Mouse (Mus musculus): ENCODE results near the gene Fstl3. TPM values are rescaled to one million over a fixed set of nuclear protein-coding genes. Genes with fewer than 3 reads are reported as not detected.
A peak's percentile ranks its signal among the peaks of the same experiment; 100 is the strongest.

Gene Fstl3
- polyA plus RNA-seq, 1 experiment: 1.1 TPM

GRCm38 (mm10) chr10:79772320-79772719 is 4.8 kb upstream of the Fstl3 start:
- no peak overlapping the region for H3K27ac ChIP-seq (ENCODE audit: insufficient read depth, low read depth, low read length)
- peaks cover 3% of the 10 kb centered on the region; the same call in 1 of the 2 replicates for H3K4me1 ChIP-seq (ENCODE audit: control insufficient read depth, insufficient read depth, low read length)
- no peak for TF ChIP-seq POLR2A (IDR thresholded peaks at IDR 0.05; ENCODE audit: borderline replicate concordance, low read depth, low read length)
- no peak for TF ChIP-seq CTCF (IDR thresholded peaks at IDR 0.05; ENCODE audit: low read depth, low read length)
- H3K4me3 ChIP-seq (ENCODE audit: insufficient read depth, low read length): no peak overlapping the region

GRCm38 (mm10) chr10:79773208-79773607 is 3.9 kb upstream of the Fstl3 start:
- Histone ChIP-seq H3K4me3 (ENCODE audit: insufficient read depth, low read length) (no peak overlapping the region), H3K4me1 (ENCODE audit: control insufficient read depth, insufficient read depth, low read length) (no peaks in the 10 kb centered on the region), H3K27ac (ENCODE audit: insufficient read depth, low read depth, low read length) (no peak overlapping the region)
- TF ChIP-seq CTCF (IDR thresholded peaks at IDR 0.05; ENCODE audit: low read depth, low read length) (no peak), POLR2A (IDR thresholded peaks at IDR 0.05; ENCODE audit: borderline replicate concordance, low read depth, low read length) (no peak)

GRCm38 (mm10) chr10:79774486-79775279 is 2.4 kb upstream of the Fstl3 start:
- Histone ChIP-seq H3K27ac (ENCODE audit: insufficient read depth, low read depth, low read length) (no peak overlapping the region), H3K4me1 (ENCODE audit: control insufficient read depth, insufficient read depth, low read length) (no peaks in the 10 kb centered on the region), H3K4me3 (ENCODE audit: insufficient read depth, low read length) (no peak overlapping the region)
- TF ChIP-seq CTCF (IDR thresholded peaks at IDR 0.05; ENCODE audit: low read depth, low read length): no peak
- TF ChIP-seq POLR2A (IDR thresholded peaks at IDR 0.05; ENCODE audit: borderline replicate concordance, low read depth, low read length): no peak

- H3K4me1 ChIP-seq (ENCODE audit: control insufficient read depth, insufficient read depth, low read length): peaks cover 5% of the 10 kb centered on the region
- H3K27ac ChIP-seq (ENCODE audit: insufficient read depth, low read depth, low read length): no peak overlapping the region
- TF ChIP-seq POLR2A (IDR thresholded peaks at IDR 0.05; ENCODE audit: borderline replicate concordance, low read depth, low read length): no peak
- TF ChIP-seq CTCF (IDR thresholded peaks at IDR 0.05; ENCODE audit: low read depth, low read length): no peak
- H3K4me3 ChIP-seq (ENCODE audit: insufficient read depth, low read length): no peak overlapping the region
Observed at GRCm38 (mm10) chr10:79778006-79778405, 934 bp downstream of the Fstl3 start.

- peaks cover 5% of the 10 kb centered on the region for H3K4me1 ChIP-seq (ENCODE audit: control insufficient read depth, insufficient read depth, low read length)
- no peak overlapping the region for H3K4me3 ChIP-seq (ENCODE audit: insufficient read depth, low read length)
- H3K27ac ChIP-seq (ENCODE audit: insufficient read depth, low read depth, low read length): no peak overlapping the region
- TF ChIP-seq CTCF (IDR thresholded peaks at IDR 0.05; ENCODE audit: low read depth, low read length): no peak
- TF ChIP-seq POLR2A (IDR thresholded peaks at IDR 0.05; ENCODE audit: borderline replicate concordance, low read depth, low read length): no peak
Observed at GRCm38 (mm10) chr10:79779193-79779592, 2.1 kb downstream of the Fstl3 start.

GRCm38 (mm10) chr10:79779784-79780663 is 3.0 kb downstream of the Fstl3 start:
- peaks cover 5% of the 10 kb centered on the region for H3K4me1 ChIP-seq (ENCODE audit: control insufficient read depth, insufficient read depth, low read length)

GRCm38 (mm10) chr10:79780664-79781015 is 3.6 kb downstream of the Fstl3 start:
- Histone ChIP-seq H3K27ac (ENCODE audit: insufficient read depth, low read depth, low read length) (no peak overlapping the region), H3K4me1 (ENCODE audit: control insufficient read depth, insufficient read depth, low read length) (peaks cover 5% of the 10 kb centered on the region)

More at GRCm38 (mm10) chr10:79779784-79780663, 3.0 kb downstream of the Fstl3 start:
- no peak overlapping the region for H3K27ac ChIP-seq (ENCODE audit: insufficient read depth, low read depth, low read length)
- H3K4me3 ChIP-seq (ENCODE audit: insufficient read depth, low read length): peak overlapping the region; percentile 78
- TF ChIP-seq POLR2A (IDR thresholded peaks at IDR 0.05; ENCODE audit: borderline replicate concordance, low read depth, low read length) (no peak), CTCF (IDR thresholded peaks at IDR 0.05; ENCODE audit: low read depth, low read length) (peak; percentile 88)

GRCm38 (mm10) chr10:79781139-79781538 is 4.1 kb downstream of the Fstl3 start:
- no peak overlapping the region for H3K27ac ChIP-seq (ENCODE audit: insufficient read depth, low read depth, low read length)
- TF ChIP-seq CTCF (IDR thresholded peaks at IDR 0.05; ENCODE audit: low read depth, low read length): no peak
- no peak for TF ChIP-seq POLR2A (IDR thresholded peaks at IDR 0.05; ENCODE audit: borderline replicate concordance, low read depth, low read length)
- H3K4me1 ChIP-seq (ENCODE audit: control insufficient read depth, insufficient read depth, low read length): peaks cover 5% of the 10 kb centered on the region
- peak overlapping the region; percentile 78 for H3K4me3 ChIP-seq (ENCODE audit: insufficient read depth, low read length)

More at GRCm38 (mm10) chr10:79780664-79781015, 3.6 kb downstream of the Fstl3 start:
- peak overlapping the region; percentile 78 for H3K4me3 ChIP-seq (ENCODE audit: insufficient read depth, low read length)
- TF ChIP-seq CTCF (IDR thresholded peaks at IDR 0.05; ENCODE audit: low read depth, low read length) (no peak), POLR2A (IDR thresholded peaks at IDR 0.05; ENCODE audit: borderline replicate concordance, low read depth, low read length) (no peak)

- no peak for TF ChIP-seq POLR2A (IDR thresholded peaks at IDR 0.05; ENCODE audit: borderline replicate concordance, low read depth, low read length)
- no peak for TF ChIP-seq CTCF (IDR thresholded peaks at IDR 0.05; ENCODE audit: low read depth, low read length)
- Histone ChIP-seq H3K4me1 (ENCODE audit: control insufficient read depth, insufficient read depth, low read length) (peaks cover 5% of the 10 kb centered on the region), H3K4me3 (ENCODE audit: insufficient read depth, low read length) (no peak overlapping the region), H3K27ac (ENCODE audit: insufficient read depth, low read depth, low read length) (no peak overlapping the region)
Observed at GRCm38 (mm10) chr10:79781956-79782355, 4.9 kb downstream of the Fstl3 start.
